Mouse (Mus musculus): ENCODE data around the gene Rora.
A peak's percentile ranks its signal among the peaks of the same experiment; 100 is the strongest.
"Not testable (repeated sequence)": the region's sequence is repeated elsewhere in the genome, so short reads cannot be mapped to it uniquely, and the experiment has no call there.

The Rora gene

DNA sequence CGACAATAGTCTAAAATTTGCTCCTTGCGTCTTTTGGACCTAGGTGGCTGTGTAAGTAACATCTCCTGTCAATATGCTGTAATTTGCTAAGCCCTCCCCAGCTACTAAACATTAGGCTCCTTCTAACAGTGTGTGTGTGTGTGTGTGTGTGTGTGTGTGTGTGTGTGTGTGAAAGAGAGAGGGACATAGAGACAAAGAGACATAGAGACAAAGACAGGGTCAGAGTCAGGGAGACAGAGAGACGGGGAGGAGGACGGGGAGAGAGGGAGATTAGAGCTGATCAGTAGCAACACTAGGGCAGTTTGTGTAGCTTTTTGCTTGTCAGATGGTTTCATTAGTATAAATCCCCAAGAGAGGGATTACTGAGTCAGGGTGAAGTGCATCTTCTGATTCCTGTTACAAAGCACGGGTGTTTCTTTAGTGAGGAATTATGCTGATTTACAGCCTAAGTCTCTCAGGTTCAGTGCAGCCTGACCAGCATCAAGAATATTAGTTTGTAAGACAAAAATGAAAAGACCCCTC is 437.2 kb downstream of the Rora start:
- no peak for DNase-seq (ENCODE audit: low read depth)

DNA sequence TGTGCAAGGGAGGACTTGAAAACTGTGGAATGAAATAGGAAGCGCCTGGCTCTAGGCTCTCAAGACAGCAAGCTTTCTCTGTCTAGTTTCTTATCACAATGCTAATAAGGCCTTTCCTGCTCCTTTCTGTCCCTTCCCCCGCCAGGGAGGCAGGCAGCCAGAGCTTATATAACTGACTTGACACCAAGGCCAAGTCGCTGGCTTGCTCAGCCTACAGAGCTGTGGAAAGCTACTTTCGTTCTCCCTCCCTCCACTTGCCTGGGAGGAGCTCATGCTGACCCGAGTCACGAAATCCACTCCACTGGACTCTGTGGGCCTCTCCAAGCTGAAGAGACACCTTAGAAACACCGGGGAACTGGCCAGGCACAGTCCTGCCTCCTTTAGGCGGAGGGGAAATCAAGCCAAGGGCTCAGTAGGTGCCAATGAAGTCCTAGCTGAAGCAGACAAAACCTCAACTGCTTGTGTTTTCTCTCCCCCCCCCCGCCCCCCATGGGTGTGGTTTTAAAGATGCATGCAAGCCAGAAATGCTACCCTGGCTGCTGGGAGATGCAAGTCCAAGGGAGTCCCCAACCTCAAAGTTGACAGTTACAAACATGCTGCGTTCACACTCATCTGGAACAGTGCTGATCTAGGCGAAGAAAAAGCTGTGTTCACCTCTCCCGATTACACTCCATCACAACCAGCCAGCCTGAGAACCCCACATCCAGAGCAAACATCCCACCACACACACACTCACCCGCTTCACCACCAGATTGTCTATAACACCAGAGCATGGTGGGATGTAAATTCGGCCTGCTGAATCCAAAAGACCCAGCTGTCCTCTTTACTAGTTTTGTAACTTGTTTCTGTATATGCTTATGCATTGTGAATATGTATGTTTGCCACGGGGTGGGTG is 438.8 kb downstream of the Rora start:
- no peak for DNase-seq (ENCODE audit: low read depth)

- not testable (repeated sequence) for DNase-seq (ENCODE audit: low read depth)
Observed at GRCm38 (mm10) chr9:69100153-69100756, 446.7 kb downstream of the Rora start.

GRCm38 (mm10) chr9:69104321-69104720 is 450.7 kb downstream of the Rora start:
- no peak for DNase-seq (ENCODE audit: low read depth)

GRCm38 (mm10) chr9:69109618-69110300 is 456.2 kb downstream of the Rora start:
- DNase-seq (ENCODE audit: low read depth), result peak; percentile 21

DNA sequence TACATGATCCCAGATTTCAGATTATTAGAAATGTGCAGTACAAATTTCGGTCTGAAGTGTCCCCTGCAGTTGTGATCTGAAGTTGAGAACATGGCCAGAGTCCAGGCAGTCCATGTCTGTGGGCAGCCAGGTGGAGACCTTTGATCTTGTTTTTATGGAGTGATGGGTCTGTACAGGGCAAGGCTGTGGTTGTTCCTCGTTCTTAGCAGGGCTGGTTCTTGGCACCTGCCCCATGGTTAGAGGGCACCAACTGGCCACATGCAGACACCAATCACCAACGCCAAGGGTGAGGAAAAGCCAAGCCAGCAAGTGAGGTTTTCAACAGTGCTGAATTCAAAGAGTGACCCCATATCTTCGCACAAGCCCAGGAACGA is 456.7 kb downstream of the Rora start:
- no peak for DNase-seq (ENCODE audit: low read depth)

DNA sequence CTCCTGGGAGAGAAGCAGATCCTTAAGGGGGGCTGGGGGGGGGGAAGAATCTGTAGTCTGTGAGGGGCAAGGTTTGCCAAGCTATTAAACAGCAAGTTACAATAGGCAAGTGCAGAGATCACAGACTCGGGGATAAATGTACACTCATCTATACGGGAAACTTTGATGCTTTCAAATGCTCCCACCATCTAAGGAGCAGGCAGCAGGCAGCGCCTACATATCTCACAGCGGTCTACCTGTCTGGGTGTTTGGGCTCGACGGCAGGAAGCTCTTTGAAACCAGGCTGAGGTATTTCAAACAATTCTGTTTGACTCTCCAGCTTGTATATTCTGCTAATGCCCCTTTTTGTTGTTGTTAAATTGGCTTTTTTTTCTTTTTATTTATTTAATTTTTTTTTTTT is 457.1 kb downstream of the Rora start:
- DNase-seq (ENCODE audit: low read depth), result no peak

GRCm38 (mm10) chr9:69111539-69111938 is 458.0 kb downstream of the Rora start:
- no peak for DNase-seq (ENCODE audit: low read depth)

GRCm38 (mm10) chr9:69114429-69114984 is 460.9 kb downstream of the Rora start:
- DNase-seq (ENCODE audit: low read depth), result no peak

- DNase-seq (ENCODE audit: low read depth), result no peak
Observed at GRCm38 (mm10) chr9:69116740-69117139, 463.2 kb downstream of the Rora start.

- no peak for DNase-seq (ENCODE audit: low read depth)
Observed at GRCm38 (mm10) chr9:69121117-69121740, 467.6 kb downstream of the Rora start.

- peak; percentile 31 for DNase-seq (ENCODE audit: low read depth)
Observed at GRCm38 (mm10) chr9:69125011-69125786, 471.6 kb downstream of the Rora start.

DNA sequence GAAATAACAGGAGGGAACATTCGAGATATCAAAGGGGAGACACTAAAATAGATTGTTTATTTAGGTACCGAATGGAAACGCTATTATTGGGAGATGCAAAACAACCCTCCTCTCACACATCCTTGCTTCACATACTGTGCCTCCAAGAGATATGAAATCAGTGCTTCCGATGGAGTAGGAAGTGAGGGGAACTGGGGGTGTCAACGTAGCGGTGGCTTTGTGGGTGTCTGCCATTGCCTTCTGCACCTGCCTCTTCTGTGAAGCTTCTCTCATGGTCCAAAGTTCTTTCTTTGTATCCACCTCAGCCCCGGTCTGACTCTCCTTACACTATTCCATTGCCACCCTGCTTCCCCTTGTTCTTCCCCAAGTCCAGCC is 472.2 kb downstream of the Rora start:
- DNase-seq (ENCODE audit: low read depth), result no peak

DNA sequence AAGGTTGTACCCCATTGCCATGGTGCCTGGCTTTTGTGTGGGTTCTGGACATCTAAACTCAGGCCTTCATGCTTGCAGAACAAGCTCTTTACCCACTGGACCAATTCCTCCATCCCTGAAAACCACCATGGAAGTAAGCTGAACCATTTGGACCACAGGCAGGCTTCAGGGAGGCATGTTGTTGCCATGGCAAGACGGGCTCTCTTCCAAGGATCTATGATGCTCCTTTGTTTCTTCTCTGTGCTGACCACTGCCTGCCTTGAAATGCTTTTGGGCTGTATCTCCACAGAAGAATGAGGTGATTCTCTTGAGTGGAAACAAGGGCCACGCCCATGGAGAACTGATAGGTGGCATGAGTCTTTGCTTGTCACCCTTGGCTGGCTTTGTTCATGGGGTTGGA is 473.0 kb downstream of the Rora start:
- no peak for DNase-seq (ENCODE audit: low read depth)

GRCm38 (mm10) chr9:69128335-69128734 is 474.7 kb downstream of the Rora start:
- DNase-seq (ENCODE audit: low read depth), result no peak

- no peak for DNase-seq (ENCODE audit: low read depth)
Observed at GRCm38 (mm10) chr9:69132995-69133394, 479.4 kb downstream of the Rora start.

- no peak for DNase-seq (ENCODE audit: low read depth)
Observed at GRCm38 (mm10) chr9:69133696-69134095, 480.1 kb downstream of the Rora start.

GRCm38 (mm10) chr9:69134604-69135003 is 481.0 kb downstream of the Rora start:
- no peak for DNase-seq (ENCODE audit: low read depth)

- no peak for DNase-seq (ENCODE audit: low read depth)
Observed at GRCm38 (mm10) chr9:69136821-69137220, 483.2 kb downstream of the Rora start.

DNA sequence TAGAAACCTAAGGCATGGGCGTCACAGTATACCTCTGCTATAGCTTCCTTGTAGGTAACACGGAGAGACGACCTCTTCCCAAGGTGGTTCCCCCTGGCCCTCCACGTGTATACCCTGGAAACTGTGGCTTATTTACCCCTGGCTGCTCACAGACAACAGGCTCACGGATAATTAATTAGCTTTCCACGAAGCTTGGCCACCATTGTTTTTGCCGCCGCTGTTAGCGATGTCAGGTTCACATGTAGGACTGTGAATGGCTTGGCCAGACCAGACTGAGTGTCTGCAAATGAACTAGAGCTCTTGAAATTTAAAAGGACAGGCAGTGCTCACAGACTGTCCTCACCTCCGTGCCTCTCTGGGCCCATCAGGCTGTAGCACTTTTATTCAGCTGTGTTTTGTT is 483.8 kb downstream of the Rora start:
- DNase-seq (ENCODE audit: low read depth), result no peak

- no peak for DNase-seq (ENCODE audit: low read depth)
Observed at GRCm38 (mm10) chr9:69140144-69140543, 486.6 kb downstream of the Rora start.

Measured in 416B (cell line).